Mouse (Mus musculus) liver (tissue): ENCODE measurements around the gene Trdn.

Experiments used
- DNase-seq: peaks from one replicate; pipeline ENCODE4 v3.0.0-alpha.2; 2020; ENCODE audit warnings: mixed read lengths

Trdn gene

GRCm38 (mm10) chr10:33375474-33376029 is 295.2 kb downstream of the Trdn start:
- DNase-seq, result no peak
